Mouse (Mus musculus): ENCODE measurements around the gene Epn2.

DNA sequence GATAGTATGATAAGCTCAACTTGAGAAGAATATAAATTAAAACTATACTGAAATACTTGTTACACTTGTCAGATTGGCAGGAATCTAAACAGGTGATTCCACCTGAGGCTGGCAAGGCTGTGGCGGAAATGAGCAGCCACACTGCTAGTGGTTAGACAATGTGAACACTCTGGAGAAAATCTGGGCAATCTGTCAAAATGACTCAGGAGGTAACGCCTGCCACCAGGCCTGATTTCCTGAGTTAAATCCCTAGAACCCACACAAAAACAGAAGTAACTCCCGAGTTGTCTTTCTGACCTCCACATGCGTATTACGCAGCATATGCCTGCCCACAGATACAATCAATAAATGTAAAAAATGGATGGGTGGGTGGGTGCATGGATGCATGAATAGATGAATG, 17.1 kb downstream of the Epn2 start:
- TF ChIP-seq CTCF (IDR thresholded peaks at IDR 0.05; ENCODE audit: low read depth): no peak
- no peak for TF ChIP-seq EP300 (optimal IDR thresholded peaks at IDR 0.05)

Data from stomach, postnatal 0 days (tissue).